Mouse (Mus musculus) heart, adult 2 months (tissue): ENCODE data around the gene Cux2. TPM values are rescaled to one million over a fixed set of nuclear protein-coding genes. Genes with fewer than 3 reads are reported as not detected.
A peak's percentile ranks its signal among the peaks of the same experiment; 100 is the strongest.

Experiments
- DNase-seq, 2 experiments: peaks; one replicate each; pipeline ENCODE4 v3.0.0; 2021
- H3K27ac ChIP-seq: fragments of 200-600 bp; 2 replicates; pipeline ENCODE4 v1.8.1; 2022
- H3K27me3 ChIP-seq: fragments of 200-500 bp; 2 replicates; pipeline ENCODE4 v1.6.1; 2012; ENCODE audit warnings: mild to moderate bottlenecking, low read length, inconsistent platforms, mixed read lengths; ENCODE audit not compliant: control insufficient read depth, insufficient read depth
- H3K36me3 ChIP-seq: fragments of 200-500 bp; 2 replicates; pipeline ENCODE4 v1.6.1; 2012; ENCODE audit warnings: low read length, inconsistent platforms; ENCODE audit not compliant: control insufficient read depth, insufficient read depth
- H3K4me1 ChIP-seq: fragments of 200-500 bp; 2 replicates; pipeline ENCODE4 v1.6.1; 2011; ENCODE audit warnings: low read length; ENCODE audit not compliant: control insufficient read depth, insufficient read depth
- H3K4me3 ChIP-seq: fragments of 200-600 bp; 2 replicates; pipeline ENCODE4 v1.8.1; 2022
- H3K79me2 ChIP-seq: fragments of 200-500 bp; replicated peaks from 2 replicates; pipeline ENCODE4 v1.6.1; 2012; ENCODE audit warnings: mild to moderate bottlenecking, inconsistent platforms, low read length, moderate library complexity, mixed read lengths; ENCODE audit not compliant: control insufficient read depth, insufficient read depth
- H3K9ac ChIP-seq: fragments of 200-500 bp; 2 replicates; pipeline ENCODE4 v1.6.1; 2012; ENCODE audit warnings: low read depth, mild to moderate bottlenecking, control low read depth, inconsistent platforms, low read length, mixed read lengths
- CTCF ChIP-seq: fragments of 200-600 bp; IDR thresholded peaks from 2 replicates; pipeline ENCODE4 v1.8.1; 2022; ENCODE audit warnings: antibody characterized with exemption, mild to moderate bottlenecking, moderate library complexity
- EP300 ChIP-seq: fragments of 200-500 bp; IDR thresholded peaks from 2 replicates; pipeline ENCODE4 v1.6.1; 2011; ENCODE audit warnings: low read depth, low read length, control low read depth; ENCODE audit not compliant: insufficient read depth
- POLR2A ChIP-seq: fragments of 200-500 bp; IDR thresholded peaks from 2 replicates; pipeline ENCODE4 v1.6.1; 2011; ENCODE audit warnings: mild to moderate bottlenecking, low read depth, low read length, control low read depth; ENCODE audit not compliant: insufficient read depth
- WGBS: fragments of 180-500 bp; shearing (Covaris S2); methylation state at CpG from one replicate; pipeline ENCODE4 v1.1.7; 2018; 5-methylcytosine and 5-hydroxymethylcytosine counted together
- intact Hi-C: fragments of 180-260 bp; cut with DNase I; formaldehyde crosslinking; loops from one replicate; pipeline ENCODE4 v1.15.1; 2025
- polyA plus RNA-seq: library from polyadenylated mRNA; depleted of rRNA; stranded (reverse); fragments of >200 nt; gene quantifications from 2 replicates; pipeline ENCODE4 v1.2.3, GENCODE M21; 2012
- total RNA-seq, 2 experiments: library from RNA; stranded (reverse); gene quantifications; 2 replicates each; pipeline ENCODE4 v1.2.3; 2021

The Cux2 gene
- total and polyA plus RNA-seq, 3 experiments: 11.4 to 18.4 (median 18.1) TPM

DNA sequence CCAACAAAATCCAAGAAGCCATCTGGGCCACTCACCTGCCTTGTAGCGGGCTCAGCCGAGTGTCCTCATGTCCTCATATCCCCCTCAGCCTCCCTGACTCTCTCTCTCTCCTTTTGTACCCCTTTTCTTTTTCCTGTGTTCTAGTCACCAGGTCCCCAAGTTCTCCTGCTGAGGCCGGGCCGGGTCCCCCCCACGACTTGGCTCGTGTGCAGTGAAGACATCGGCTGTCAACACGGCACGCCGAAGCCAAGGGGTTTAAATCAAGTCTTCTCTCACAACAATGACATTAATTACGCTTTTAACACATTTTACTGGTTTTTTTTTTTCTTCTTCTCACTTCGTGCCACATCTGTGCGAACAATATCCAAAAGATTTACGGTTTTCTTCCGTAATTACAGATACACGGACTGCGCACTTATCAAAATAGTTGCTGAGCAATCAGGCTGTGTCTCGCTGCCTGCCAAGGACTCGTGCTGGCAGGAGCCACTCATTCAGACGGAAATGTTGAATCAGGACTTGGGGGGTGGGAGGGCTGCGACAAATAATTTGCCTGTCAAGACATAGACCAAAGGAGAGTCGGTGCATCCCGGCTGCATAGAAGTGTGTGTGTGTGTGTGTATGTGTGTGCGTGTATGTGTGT lies 154.7 kb downstream of the Cux2 start:
- no peaks in the 10 kb centered on the region for H3K36me3 ChIP-seq
- 44% methylated on average over 24 of the region's 24 CpGs for WGBS
- H3K4me3 ChIP-seq: no peak overlapping the region; the same call in 1 of the 2 replicates
- H3K9ac ChIP-seq: no peak overlapping the region
- intact Hi-C loops: no loop called here
- no peaks in the 10 kb centered on the region for H3K27me3 ChIP-seq
- no peaks in the 10 kb centered on the region for H3K4me1 ChIP-seq
- H3K27ac ChIP-seq: no peak overlapping the region
- no peaks in the 10 kb centered on the region for H3K79me2 ChIP-seq
- no peak for DNase-seq
- no peak for TF ChIP-seq EP300
- no peak for TF ChIP-seq POLR2A
- no peak for TF ChIP-seq CTCF

DNA sequence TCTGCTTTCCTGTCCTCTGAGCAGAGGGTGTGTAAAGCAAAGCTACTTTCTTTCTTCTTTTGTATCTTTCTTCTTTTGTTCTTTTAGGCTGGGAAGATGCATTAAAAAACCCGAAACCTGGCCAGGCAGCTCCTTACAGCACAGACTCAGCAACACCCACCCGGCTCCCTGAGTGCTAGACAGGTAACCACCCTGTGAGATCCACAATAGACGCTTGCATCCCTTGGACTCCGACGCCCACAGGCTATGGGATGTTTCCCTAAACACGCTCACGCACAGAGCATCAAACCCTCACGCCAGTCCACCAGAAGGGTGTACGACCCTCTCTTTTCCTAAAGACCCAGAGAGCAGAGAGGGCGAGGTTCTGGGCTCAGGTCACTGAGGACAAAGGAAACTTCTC lies 155.3 kb downstream of the Cux2 start:
- Histone ChIP-seq H3K4me1 (no peaks in the 10 kb centered on the region), H3K36me3 (no peaks in the 10 kb centered on the region), H3K27me3 (no peaks in the 10 kb centered on the region), H3K79me2 (no peaks in the 10 kb centered on the region), H3K27ac (no peak overlapping the region), H3K4me3 (no peak overlapping the region), H3K9ac (no peak overlapping the region)
- no peak for TF ChIP-seq POLR2A
- TF ChIP-seq EP300: no peak
- no peak for TF ChIP-seq CTCF
- intact Hi-C loops: loop anchor here (5.0 kb wide), 2 partner anchors 163 to 193 kb away; no protein-coding TSS in a partner anchor
- DNase-seq: no peak
- 73% methylated on average over 10 of the region's 10 CpGs for WGBS

DNA sequence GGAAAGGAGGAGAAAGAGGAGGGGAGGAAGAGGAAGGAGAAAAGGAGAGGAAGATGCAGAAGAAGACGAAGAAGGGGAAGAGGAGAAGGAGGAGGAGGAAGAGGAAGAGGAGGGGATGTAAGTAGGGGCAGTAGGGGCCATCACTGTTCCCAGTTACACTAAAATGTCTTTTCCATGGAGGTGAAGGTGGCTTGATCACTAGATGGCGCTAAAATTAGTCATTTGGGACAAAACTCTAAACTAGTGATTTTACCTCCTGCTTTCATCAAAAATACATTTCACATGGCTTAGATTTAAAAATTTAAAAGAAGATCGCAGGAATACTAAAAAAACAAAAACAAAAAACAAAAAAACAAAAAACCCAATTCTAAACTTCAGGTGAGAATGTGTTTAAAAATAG lies 156.3 kb downstream of the Cux2 start:
- H3K79me2 ChIP-seq: no peaks in the 10 kb centered on the region
- peak; percentile 65 for TF ChIP-seq CTCF
- TF ChIP-seq EP300: no peak
- no peak for TF ChIP-seq POLR2A

DNA sequence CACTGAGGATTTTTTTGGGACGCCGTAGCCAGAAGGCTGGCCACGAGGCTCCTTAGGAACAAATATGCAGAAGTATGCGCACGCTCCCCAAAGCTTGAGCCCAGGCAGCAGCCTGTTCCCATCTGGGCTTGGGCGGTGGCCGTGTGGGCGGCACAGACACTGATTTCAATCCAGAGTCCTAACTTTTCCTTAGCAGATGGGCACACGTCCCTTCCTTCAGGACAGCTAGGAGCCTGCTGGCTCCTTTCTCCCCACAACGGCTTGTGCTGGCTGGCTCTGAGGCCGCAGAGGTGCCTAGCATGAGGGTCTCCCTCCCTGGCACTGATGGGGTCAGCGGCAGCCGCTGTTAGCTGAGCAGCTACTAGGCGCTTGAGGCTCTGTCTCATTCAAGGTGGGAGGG lies 157.6 kb downstream of the Cux2 start:
- Histone ChIP-seq H3K27me3 (no peaks in the 10 kb centered on the region), H3K9ac (no peak overlapping the region), H3K79me2 (no peaks in the 10 kb centered on the region), H3K4me3 (no peak overlapping the region), H3K27ac (no peak overlapping the region), H3K36me3 (no peaks in the 10 kb centered on the region), H3K4me1 (no peaks in the 10 kb centered on the region)
- 80% methylated on average over 14 of the region's 14 CpGs for WGBS
- DNase-seq: no peak
- TF ChIP-seq POLR2A (no peak), EP300 (no peak), CTCF (no peak)
- intact Hi-C loops: loop anchor here (5.0 kb wide), 2 partner anchors 165 to 195 kb away; no protein-coding TSS in a partner anchor

More for the DNA sequence above, 156.3 kb downstream of the Cux2 start:
- intact Hi-C loops: loop anchor here (5.0 kb wide), 2 partner anchors 164 to 194 kb away; no protein-coding TSS in a partner anchor
- Histone ChIP-seq H3K27ac (no peak overlapping the region), H3K36me3 (no peaks in the 10 kb centered on the region), H3K4me3 (no peak overlapping the region), H3K9ac (no peak overlapping the region), H3K4me1 (no peaks in the 10 kb centered on the region), H3K27me3 (no peaks in the 10 kb centered on the region)
- 31% methylated on average over 3 of the region's 3 CpGs for WGBS
- no peak for DNase-seq

DNA sequence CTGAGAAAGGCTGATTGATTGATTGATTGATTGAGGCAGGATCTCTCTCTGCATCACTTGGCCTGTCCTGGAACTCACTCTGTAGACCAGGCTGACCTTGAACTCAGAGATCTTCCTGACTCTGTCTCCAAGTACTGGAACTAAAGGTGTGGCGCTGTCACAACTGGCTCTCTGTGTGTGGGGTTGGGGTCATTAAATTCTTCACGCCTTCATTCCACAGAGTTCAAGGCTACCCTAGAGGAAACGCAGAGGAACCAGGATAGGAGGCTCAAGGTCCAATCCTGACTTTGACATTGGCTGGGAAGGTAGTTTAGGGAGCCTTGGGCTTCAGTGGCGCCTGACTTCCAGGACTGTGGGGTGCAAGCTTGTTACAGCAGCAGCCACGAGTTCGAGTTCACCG lies 159.0 kb downstream of the Cux2 start:
- Histone ChIP-seq H3K4me3 (no peak overlapping the region), H3K79me2 (no peaks in the 10 kb centered on the region)

DNA sequence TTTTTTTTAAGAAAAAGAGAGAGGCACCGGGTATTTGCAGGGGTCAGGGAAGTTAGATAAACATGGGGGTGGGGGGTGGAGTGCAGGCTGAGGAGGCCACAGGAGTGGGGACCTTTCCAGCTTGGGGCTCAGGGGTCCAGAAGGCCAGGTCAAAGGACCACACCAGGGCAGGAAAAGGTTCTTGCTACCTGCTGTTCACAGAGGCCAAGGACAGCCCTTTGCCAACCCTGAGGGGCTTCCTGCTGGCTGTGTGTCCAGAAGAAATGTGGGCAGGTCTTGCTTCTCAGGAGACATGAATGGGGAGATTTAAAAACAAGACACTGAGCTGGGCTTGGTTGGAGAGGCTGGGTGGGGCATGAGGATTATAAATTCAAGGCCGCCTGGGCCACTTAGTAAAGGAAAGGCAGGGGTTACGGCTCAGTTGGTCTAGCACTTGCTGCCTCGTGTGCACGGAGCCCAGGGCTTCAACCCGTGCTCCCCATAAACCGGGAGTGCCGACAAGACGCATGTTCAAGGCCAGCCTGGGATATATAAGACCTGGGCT lies 160.0 kb downstream of the Cux2 start:
- Histone ChIP-seq H3K9ac (no peak overlapping the region), H3K27ac (no peak overlapping the region), H3K79me2 (no peaks in the 10 kb centered on the region), H3K27me3 (no peaks in the 10 kb centered on the region), H3K4me1 (no peaks in the 10 kb centered on the region), H3K36me3 (no peaks in the 10 kb centered on the region), H3K4me3 (no peak overlapping the region)
- TF ChIP-seq CTCF (no peak), EP300 (no peak), POLR2A (no peak)
- intact Hi-C loops: loop anchor here (5.0 kb wide), 2 partner anchors 167 to 197 kb away; no protein-coding TSS in a partner anchor
- WGBS: 69% methylated on average over 9 of the region's 9 CpGs
- no peak for DNase-seq

More for the DNA sequence above, 159.0 kb downstream of the Cux2 start:
- intact Hi-C loops: loop anchor here (5.0 kb wide), 2 partner anchors 166 to 196 kb away; no protein-coding TSS in a partner anchor
- WGBS: 91% methylated on average over 7 of the region's 7 CpGs
- H3K9ac ChIP-seq: no peak overlapping the region
- no peaks in the 10 kb centered on the region for H3K4me1 ChIP-seq
- TF ChIP-seq EP300: no peak
- TF ChIP-seq CTCF: no peak
- TF ChIP-seq POLR2A: no peak
- no peak for DNase-seq
- H3K27me3 ChIP-seq: no peaks in the 10 kb centered on the region
- H3K36me3 ChIP-seq: no peaks in the 10 kb centered on the region
- H3K27ac ChIP-seq: no peak overlapping the region
